Mouse (Mus musculus) liver, embryonic 14.5 days (tissue): ENCODE data around the gene Atp6v1g1. TPM values are rescaled to one million over a fixed set of nuclear protein-coding genes. Genes with fewer than 3 reads are reported as not detected.

ENCODE experiments used
- ATAC-seq: fragments of 200-750 bp; cut with Nextera tagmentation; 2 replicates; pipeline ENCODE4 v1.8.0; 2017; ENCODE audit warnings: moderate number of reproducible peaks, mild to moderate bottlenecking, moderate library complexity; ENCODE audit not compliant: insufficient read depth
- DNase-seq, 3 experiments: peaks; one replicate each; pipeline ENCODE4 v3.0.0-alpha.2; 2012 to 2013; ENCODE audit warnings: low read depth in 3 of 3, low spot score in 3 of 3
- H3K27ac ChIP-seq: fragments of 300-500 bp; sonication (generic); 2 replicates; pipeline ENCODE4 v1.5.1; 2014; ENCODE audit warnings: moderate library complexity, mild to moderate bottlenecking, control low read depth, inconsistent platforms
- H3K27me3 ChIP-seq: fragments of 300-500 bp; sonication (generic); 2 replicates; pipeline ENCODE4 v1.6.1; 2014; ENCODE audit warnings: mild to moderate bottlenecking, low read length, moderate library complexity; ENCODE audit not compliant: control insufficient read depth, insufficient read depth
- H3K36me3 ChIP-seq: fragments of 300-500 bp; sonication (generic); replicated peaks from 2 replicates; pipeline ENCODE4 v1.6.1; 2014; ENCODE audit warnings: low read depth; ENCODE audit not compliant: control insufficient read depth, insufficient read depth
- H3K4me1 ChIP-seq, 2 experiments: fragments of 200-500 bp in 1 of 2; fragments of 300-500 bp in 1 of 2; sonication (generic) in 1 of 2; replicated peaks; 2 replicates each; pipeline ENCODE4 v1.6.1; 2012 to 2014; ENCODE audit warnings: antibody characterized with exemption in 1 of 2, inconsistent platforms in 1 of 2, low read length in 1 of 2; ENCODE audit not compliant: control insufficient read depth in 2 of 2, insufficient read depth in 2 of 2
- H3K4me2 ChIP-seq: fragments of 300-500 bp; sonication (generic); 2 replicates; pipeline ENCODE4 v1.6.1; 2014; ENCODE audit warnings: low read depth, mild to moderate bottlenecking, control low read depth, moderate library complexity
- H3K4me3 ChIP-seq, 2 experiments: fragments of 200-500 bp in 1 of 2; fragments of 300-500 bp in 1 of 2; sonication (generic) in 1 of 2; 2 replicates each; pipeline ENCODE4 v1.5.1; 2012 to 2014; ENCODE audit warnings: low read depth in 2 of 2, low read length in 2 of 2, mild to moderate bottlenecking in 2 of 2, control low read depth in 1 of 2, inconsistent platforms in 1 of 2, moderate library complexity in 1 of 2; ENCODE audit not compliant: insufficient read depth in 1 of 2
- H3K9ac ChIP-seq: fragments of 300-500 bp; sonication (generic); replicated peaks from 2 replicates; pipeline ENCODE4 v1.6.1; 2014; ENCODE audit warnings: mild to moderate bottlenecking, control low read depth, moderate library complexity
- H3K9me3 ChIP-seq: fragments of 300-500 bp; sonication (generic); 2 replicates; pipeline ENCODE4 v1.6.1; 2016; ENCODE audit warnings: low read length, mixed read lengths; ENCODE audit not compliant: control insufficient read depth
- CTCF ChIP-seq: IDR thresholded peaks from 2 replicates; pipeline ENCODE4 v1.5.1; 2016; ENCODE audit warnings: antibody characterized with exemption, low read depth, control low read depth
- EP300 ChIP-seq: IDR thresholded peaks from 2 replicates; pipeline ENCODE4 v1.6.1; 2016; ENCODE audit warnings: antibody characterized with exemption, low read depth
- WGBS: fragments of 180-500 bp; shearing (Covaris S2); extraction: QIAGEN DNeasy Blood & Tissue Kit; methylation state at CpG from one replicate; pipeline ENCODE4 v1.1.7; 2014; ENCODE audit not compliant: insufficient replicate concordance; 5-methylcytosine and 5-hydroxymethylcytosine counted together
- polyA plus RNA-seq, 2 experiments: library from polyadenylated mRNA; depleted of rRNA in 1 of 2; stranded (reverse) in 1 of 2; unstranded in 1 of 2; fragments of >200 nt; fragmentation: Nextera tagmentation in 1 of 2; extraction: Ambion mirVana in 1 of 2; gene quantifications; 2 replicates each; pipeline versions ENCODE4 v1.2.1 to v1.2.3; 2012 to 2014

The Atp6v1g1 gene
- polyA plus RNA-seq, 2 experiments: 42.6 to 117 TPM

DNA sequence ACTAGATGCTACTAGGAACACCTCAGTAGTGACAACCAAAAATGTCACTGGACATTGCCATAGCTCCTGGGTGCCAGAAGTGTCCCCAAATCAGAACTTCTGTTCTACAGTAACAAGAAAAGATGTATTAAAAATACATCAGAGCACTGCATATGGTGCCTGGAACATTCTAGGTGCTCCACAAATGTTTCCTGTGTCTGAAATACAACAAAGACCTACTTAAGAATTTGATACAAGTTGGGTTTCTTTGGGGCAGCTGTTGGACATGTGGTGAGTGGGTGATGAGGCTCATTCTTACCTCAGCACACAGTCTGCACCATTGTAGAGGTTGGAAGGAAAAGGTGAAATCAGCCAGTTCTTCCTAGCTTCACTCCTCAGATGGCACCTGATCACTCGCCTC is 8.3 kb downstream of the Atp6v1g1 start:
- WGBS: 63% methylated on average over 1 of the region's 1 CpGs
- TF ChIP-seq CTCF (no peak), EP300 (no peak)
- H3K36me3 ChIP-seq: peaks cover 40% of the 10 kb centered on the region

DNA sequence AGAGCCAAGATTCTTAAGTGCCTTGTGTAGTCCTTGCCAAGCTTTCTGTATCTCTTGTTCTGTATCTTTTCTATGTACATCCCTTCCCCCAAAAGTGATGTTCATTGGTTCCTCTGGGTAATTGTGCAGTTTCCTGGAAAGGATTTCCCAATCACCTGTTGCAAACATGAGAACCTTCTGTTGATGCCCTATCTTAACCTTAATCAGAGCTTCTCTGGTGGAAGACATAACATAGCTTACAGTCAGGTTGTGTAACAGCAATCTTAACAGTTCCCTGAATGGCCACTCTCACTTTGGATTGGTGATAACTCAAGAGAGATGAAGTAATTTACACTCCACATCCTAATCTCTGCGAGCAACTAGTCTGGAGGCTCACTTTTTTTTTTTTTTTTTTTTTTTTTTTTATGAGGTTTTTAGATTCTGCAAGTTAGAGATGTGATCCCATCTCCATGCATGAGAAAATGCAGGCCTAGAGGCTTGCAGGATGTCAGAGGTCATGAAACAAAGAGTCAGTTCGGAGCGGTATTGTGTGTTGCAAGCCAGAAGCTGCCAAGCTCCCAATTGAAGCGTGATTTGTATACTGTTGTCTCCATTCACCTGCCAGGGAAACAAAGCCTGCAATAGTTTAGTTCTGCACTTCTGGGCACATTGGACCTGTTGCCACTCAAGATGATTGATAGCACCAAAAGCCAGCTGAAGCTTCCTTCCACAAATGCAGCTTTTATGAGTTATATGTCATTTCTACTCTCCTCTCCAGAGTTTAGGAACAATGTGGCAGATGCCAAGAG is 9.4 kb downstream of the Atp6v1g1 start:
- TF ChIP-seq CTCF: no peak
- no peak for TF ChIP-seq EP300
- WGBS: 76% methylated on average over 4 of the region's 4 CpGs
- H3K4me3 ChIP-seq: no peak overlapping the region
- H3K4me2 ChIP-seq: no peak overlapping the region
- no peaks in the 10 kb centered on the region for H3K9me3 ChIP-seq
- H3K9ac ChIP-seq: no peak overlapping the region
- ATAC-seq (no peak), DNase-seq (no peak)
- no peaks in the 10 kb centered on the region for H3K27me3 ChIP-seq
- H3K4me1 ChIP-seq: peaks cover 7 to 18% of the 10 kb centered on the region in 2 experiments
- peaks cover 31% of the 10 kb centered on the region for H3K36me3 ChIP-seq
- H3K27ac ChIP-seq: no peak overlapping the region

More for the DNA sequence above, 8.3 kb downstream of the Atp6v1g1 start:
- H3K9ac ChIP-seq: no peak overlapping the region
- no peak overlapping the region for H3K4me2 ChIP-seq
- no peak overlapping the region for H3K4me3 ChIP-seq
- H3K9me3 ChIP-seq: no peaks in the 10 kb centered on the region
- H3K27ac ChIP-seq: no peak overlapping the region
- H3K4me1 ChIP-seq: peaks cover 5 to 16% of the 10 kb centered on the region in 2 experiments
- H3K27me3 ChIP-seq: no peaks in the 10 kb centered on the region
- no peak for ATAC-seq
- DNase-seq: no peak

DNA sequence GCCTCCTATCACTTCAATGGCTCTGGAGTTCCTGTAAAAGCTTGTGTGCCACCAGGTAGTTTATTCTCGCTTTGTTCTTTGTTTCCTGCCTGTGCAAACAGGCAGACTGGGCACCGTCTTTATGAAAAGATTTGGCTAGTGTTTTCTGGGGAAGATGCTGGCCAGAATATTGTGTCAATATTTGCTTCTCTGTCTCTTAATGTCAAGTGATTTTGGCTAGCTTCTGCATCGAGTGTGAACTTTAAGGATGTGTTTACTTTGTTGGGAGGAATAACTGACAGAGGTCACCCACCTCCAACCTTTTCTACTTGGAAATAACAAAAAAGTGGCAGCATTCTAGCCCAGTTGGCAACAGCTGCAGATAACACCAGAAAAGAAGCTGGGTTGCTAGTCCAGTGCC is 10.0 kb downstream of the Atp6v1g1 start:
- WGBS: 48% methylated on average over 3 of the region's 3 CpGs
- TF ChIP-seq EP300 (no peak), CTCF (no peak)
- Histone ChIP-seq H3K4me3 (no peak overlapping the region), H3K9ac (no peak overlapping the region), H3K9me3 (no peaks in the 10 kb centered on the region), H3K27ac (no peak overlapping the region), H3K4me2 (no peak overlapping the region), H3K27me3 (no peaks in the 10 kb centered on the region), H3K4me1 (peaks cover 7 to 23% of the 10 kb centered on the region in 2 experiments), H3K36me3 (peaks cover 25% of the 10 kb centered on the region)
- ATAC-seq: no peak
- no peak for DNase-seq

- no peak for DNase-seq
- peaks cover 7 to 25% of the 10 kb centered on the region in 2 experiments for H3K4me1 ChIP-seq
- WGBS: 80% methylated on average over 2 of the region's 2 CpGs
- peaks cover 24% of the 10 kb centered on the region for H3K36me3 ChIP-seq
- no peaks in the 10 kb centered on the region for H3K27me3 ChIP-seq
- no peak overlapping the region for H3K4me3 ChIP-seq
- H3K27ac ChIP-seq: no peak overlapping the region
- TF ChIP-seq CTCF (no peak), EP300 (no peak)
- no peak overlapping the region for H3K4me2 ChIP-seq
- no peak overlapping the region for H3K9ac ChIP-seq
- no peaks in the 10 kb centered on the region for H3K9me3 ChIP-seq
- ATAC-seq: no peak
These were observed 10.5 kb downstream of the Atp6v1g1 start for GRCm38 (mm10) chr4:63555111-63555510.

GRCm38 (mm10) chr4:63556665-63557064 is 12.1 kb downstream of the Atp6v1g1 start:
- no peak overlapping the region for H3K4me2 ChIP-seq
- TF ChIP-seq CTCF (no peak), EP300 (no peak)
- no peaks in the 10 kb centered on the region for H3K9me3 ChIP-seq
- H3K36me3 ChIP-seq: peaks cover 12% of the 10 kb centered on the region
- DNase-seq (no peak), ATAC-seq (no peak)
- 53% methylated on average over 5 of the region's 5 CpGs for WGBS
- H3K27ac ChIP-seq: no peak overlapping the region
- H3K27me3 ChIP-seq: no peaks in the 10 kb centered on the region
- H3K4me1 ChIP-seq: peaks cover 7 to 31% of the 10 kb centered on the region in 2 experiments
- no peak overlapping the region for H3K9ac ChIP-seq
- no peak overlapping the region for H3K4me3 ChIP-seq
